Mouse (Mus musculus) left cerebral cortex, adult 18-20 months (tissue): ENCODE measurements around the gene Pigl. TPM values are rescaled to one million over a fixed set of nuclear protein-coding genes. Genes with fewer than 3 reads are reported as not detected.
A peak's percentile ranks its signal among the peaks of the same experiment; 100 is the strongest.
"Not testable (repeated sequence)": the region's sequence is repeated elsewhere in the genome, so short reads cannot be mapped to it uniquely, and the experiment has no call there.

ENCODE experiments used
- DNase-seq, 2 experiments: peaks; one replicate each; pipeline ENCODE4 v3.0.0; 2021 to 2022; ENCODE audit warnings: low spot score in 2 of 2, mixed read lengths in 1 of 2
- long read RNA-seq, 2 experiments: library from polyadenylated mRNA; stranded (forward); transcript quantifications; one replicate each; pipeline ENCODE4 v2.0.0; 2021
- total RNA-seq, 2 experiments: library from RNA; stranded (reverse); gene quantifications; 2 replicates each; pipeline ENCODE4 v1.2.3; 2021

Pigl gene
- 1 to 10 TPM; 4.7 to 5.7 TPM for total RNA-seq
- long read RNA-seq, experiment 1, partial matches to known transcripts: 0 of 10 reads
- long read RNA-seq, experiment 1, other reads (novel, unspliced or antisense): 9 of 10 reads
- long read RNA-seq, experiment 2, partial matches to known transcripts: 0 of 5 reads
- long read RNA-seq, experiment 2, other reads (novel, unspliced or antisense): 4 of 5 reads

DNA sequence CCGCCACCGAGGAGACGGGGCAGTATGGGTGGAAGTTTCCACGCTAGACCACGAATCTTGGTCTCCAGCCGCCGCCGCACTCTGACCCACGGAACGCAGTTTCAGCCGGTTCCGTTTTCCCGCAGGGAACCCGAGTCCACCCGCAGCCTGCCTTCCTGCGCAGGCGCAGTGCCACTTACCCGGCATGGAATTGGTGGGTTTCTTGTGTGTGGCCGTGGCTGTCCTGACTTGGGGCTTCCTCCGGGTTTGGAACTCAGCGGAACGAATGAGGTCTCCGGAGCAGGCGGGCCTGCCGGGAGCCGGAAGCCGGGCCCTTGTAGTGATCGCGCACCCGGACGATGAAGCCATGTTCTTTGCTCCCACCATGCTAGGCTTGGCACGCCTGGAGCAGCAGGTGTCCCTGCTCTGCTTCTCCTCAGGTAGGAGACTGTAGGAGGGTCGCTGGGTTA is at the start of gene Pigl, which contains the start of gene Ncor1:
Pigl (plus strand) TSS at position 185 of the 449 bp plus-strand sequence.
Ncor1 (minus strand) TSS at position 266 of the 449 bp plus-strand sequence.
- peak; percentile 79 to 87 for DNase-seq

DNA sequence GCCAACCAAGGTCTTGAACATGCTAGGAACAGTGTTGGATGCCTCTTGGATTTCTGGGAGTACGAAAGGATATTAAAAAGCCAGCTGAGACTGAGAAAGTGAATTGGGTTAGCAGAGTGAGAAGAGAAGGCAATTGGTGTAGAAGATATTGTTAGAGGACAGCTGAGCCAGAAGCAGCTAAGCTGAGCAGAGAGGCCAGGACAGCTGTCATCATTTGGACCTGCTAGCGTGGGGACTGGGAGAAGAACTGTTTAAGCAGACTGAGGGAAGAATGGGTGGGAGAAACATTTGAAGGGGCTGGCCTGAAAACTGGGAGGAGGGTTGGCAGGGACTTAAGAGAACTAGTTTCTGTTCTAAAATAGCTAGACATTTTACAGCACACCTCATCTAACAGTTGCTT is 49.4 kb upstream of the Pigl start:
- no peak for DNase-seq

GRCm38 (mm10) chr11:62409611-62410010 is 48.6 kb upstream of the Pigl start:
- no peak for DNase-seq

GRCm38 (mm10) chr11:62415026-62415425 is 43.2 kb upstream of the Pigl start:
- no peak for DNase-seq

DNA sequence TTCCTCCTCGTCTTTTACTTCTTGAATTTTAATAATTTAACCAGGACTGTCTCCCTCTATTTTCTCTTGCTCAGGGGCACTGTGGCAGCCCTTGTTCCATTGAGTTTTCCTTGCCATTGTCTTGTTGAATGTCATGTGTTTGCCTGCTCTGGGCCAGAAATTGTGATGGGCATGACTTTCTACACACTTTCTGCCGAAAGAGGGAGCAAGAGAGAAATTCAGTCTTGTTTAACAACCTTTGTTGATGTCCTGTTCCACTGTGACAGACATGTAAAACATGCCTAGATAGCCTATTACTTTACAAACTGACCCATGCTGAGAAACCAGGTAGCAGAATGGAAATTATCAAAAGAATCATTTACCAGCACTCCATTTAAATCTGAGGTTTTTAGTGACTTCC is 33.7 kb upstream of the Pigl start:
- no peak for DNase-seq

GRCm38 (mm10) chr11:62426266-62426665 is 32.0 kb upstream of the Pigl start:
- DNase-seq: no peak

DNA sequence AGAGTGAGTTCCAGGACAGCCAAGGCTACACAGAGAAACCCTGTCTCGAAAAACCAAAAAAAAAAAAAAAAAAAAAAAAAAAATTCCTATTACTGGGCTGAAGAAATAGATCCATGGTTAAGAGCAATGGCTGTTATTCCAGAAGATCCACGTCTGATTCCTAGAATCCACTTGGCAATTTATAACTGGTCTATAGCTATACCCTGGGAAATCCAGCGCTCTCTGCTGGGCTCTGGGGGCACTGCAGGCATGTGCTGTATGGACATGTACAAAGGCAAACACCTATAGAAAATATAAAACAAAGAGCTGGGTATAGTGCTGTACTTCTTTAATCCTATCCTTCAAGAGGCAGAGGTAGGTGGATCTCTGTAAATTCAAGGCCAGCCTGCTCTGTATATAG is 31.2 kb upstream of the Pigl start:
- DNase-seq: no peak

- no peak for DNase-seq
Measured at GRCm38 (mm10) chr11:62432211-62432610, 26.0 kb upstream of the Pigl start.

DNA sequence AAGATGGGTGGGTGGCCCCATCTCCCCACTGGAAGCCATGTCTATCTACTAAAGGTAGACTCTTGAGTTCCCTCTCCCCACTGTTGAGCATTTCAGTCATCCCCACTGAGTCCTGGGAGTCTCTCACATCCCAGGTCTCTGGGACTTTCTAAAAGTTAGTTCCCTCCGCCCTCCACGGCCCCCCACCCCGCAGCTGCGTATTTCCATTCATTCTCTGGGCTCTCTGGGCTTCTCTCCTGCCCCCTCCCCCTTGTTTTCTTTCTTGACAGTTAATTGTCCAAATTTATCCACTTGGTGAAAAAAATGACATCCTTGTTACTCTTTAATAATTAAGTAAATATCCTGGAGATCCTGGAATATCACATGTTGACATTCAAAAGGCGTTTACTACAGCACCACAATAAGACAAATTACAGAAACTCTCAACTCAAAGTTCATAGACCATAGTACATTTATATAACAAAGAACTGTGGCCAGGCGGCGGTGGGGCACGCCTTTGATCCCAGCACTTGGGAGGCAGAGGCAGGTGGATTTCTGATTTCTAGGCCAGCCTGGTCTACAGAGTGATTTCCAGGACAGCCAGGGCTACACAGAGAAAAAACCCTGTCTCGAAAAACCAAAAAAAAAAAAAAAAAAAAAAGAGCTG is 17.5 kb upstream of the Pigl start:
- DNase-seq: no peak

GRCm38 (mm10) chr11:62445799-62446198 is 12.5 kb upstream of the Pigl start:
- no peak for DNase-seq

GRCm38 (mm10) chr11:62448971-62449370 is 9.3 kb upstream of the Pigl start:
- DNase-seq: no peak

GRCm38 (mm10) chr11:62455193-62455592 is 3.1 kb upstream of the Pigl start:
- DNase-seq: no peak

DNA sequence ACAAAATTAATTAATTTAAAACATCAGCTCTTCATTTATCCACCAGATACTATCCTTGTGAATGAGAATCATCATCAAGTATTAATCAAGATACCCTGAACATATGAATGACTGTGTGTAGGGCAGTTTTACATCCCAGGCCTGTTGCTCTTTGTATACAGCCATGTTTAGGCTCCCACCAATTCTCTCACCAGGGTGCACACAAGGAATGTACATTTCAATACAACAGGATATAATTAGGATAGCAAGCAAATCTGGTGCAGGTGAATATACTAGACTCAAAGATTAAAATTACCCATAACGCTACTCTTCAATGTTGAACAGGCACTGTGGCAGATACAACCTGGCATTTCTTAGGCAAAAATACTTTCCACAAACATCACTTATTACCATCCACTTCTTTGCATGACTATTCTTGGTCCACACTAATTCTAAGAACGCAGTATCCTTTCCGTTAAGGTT is 2.2 kb upstream of the Pigl start:
- no peak for DNase-seq

DNA sequence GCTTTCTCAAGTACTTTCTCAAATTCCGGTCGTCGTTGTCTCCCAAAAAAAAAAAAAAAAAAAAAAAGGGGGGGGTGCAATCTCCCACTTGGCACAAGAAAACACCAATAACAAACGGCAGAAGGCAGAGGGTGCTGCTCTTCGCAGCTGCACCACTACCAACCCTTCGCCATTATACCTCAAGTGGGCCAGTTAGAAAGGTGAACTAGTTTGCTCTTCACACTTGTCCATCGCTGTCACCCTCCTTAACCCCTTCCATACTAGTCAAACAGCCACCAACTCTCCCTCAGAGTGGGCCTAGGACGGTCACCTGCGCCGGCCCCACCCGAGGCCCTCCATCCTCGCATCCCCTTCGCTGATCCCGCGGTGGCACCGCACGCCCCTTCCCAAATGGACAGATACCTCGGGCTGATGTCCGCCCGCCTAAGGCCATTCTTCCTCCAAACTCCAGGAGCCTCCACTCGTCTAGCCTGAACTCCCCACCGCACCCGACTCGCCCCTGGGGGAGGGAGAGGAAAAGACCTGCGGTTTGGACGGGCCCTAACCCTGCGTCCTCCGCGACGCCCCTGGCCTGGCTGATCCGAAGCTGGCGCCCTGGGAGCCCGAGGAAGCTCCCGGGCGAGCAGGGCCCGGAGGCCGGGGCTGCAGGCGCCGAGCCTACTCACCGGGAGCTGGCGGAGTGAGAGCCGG is 1.6 kb upstream of the Pigl start:
- peak; percentile 9 to 44 for DNase-seq

DNA sequence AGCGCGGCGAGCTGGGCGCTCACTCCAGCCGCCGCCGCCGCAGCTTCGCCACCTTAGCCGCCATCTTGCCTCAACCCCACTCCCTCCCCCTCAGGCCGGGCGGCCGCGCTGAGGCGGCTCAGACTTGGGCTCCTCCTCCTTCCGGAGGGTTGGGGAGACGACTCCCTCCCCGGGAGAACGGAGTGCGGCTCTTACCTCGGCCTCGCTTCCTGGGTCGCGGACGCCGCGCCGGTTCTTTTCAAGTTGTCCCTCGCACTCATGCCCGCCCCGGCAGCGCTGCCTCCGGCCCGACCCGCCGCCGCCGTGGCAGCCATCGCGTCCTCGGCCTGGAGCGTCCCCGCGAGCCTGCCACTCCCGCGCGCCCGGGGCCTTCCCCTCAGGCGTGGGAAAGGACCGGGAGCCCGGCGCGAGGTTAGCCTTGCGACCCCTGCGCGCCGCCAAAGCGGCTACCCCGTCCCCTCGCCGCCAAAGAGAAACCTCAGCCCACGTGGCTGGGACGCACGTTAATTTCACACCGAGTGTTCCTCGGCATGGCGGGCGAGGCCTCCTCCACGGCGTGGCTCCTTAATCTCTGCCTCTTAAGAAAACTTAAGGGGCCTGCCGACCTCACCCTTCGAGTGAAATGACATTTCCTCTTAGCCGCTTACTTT is 894 bp upstream of the Pigl start:
- DNase-seq: peak; percentile 76 to 87

DNA sequence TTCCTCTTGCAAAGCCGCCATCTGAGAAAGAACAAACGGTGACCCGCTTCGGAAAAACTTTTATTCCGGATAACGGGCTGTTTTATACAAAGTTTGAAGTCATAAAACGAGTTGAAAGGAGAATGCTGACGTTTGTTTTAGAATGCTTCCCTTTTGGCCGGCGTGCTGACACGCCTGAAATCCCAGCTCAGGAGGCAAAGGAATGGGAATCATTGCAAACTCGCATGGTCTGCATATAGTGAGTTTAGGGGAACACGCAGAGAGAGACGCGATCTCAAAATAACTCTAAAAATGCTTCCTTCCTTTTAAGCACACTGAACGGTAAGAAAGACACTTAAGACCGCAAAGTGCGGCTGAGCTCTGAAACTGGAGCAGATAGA is 379 bp upstream of the Pigl start:
- DNase-seq: no peak

DNA sequence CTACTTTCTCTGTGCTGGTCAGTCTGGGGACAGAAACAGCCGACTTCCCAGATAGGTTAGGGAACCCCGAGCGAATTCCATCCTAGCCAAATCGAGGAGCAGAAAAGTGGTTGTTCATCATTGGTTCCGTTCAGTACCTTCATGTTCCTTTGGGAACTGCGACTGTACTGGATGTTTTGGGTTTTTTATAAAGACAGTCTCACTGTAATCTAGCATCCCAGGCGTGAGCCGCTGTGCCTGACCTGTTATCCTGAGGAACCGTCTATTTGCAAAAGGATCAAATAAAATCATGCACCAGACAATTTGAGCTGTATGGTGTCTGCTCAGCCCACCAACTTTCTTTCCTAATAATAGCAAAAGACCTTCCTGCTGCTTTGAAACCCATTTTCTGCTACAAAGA is 520 bp downstream of the Pigl start:
- DNase-seq: no peak

GRCm38 (mm10) chr11:62462529-62462928 is 4.3 kb downstream of the Pigl start:
- not testable (repeated sequence) for DNase-seq

DNA sequence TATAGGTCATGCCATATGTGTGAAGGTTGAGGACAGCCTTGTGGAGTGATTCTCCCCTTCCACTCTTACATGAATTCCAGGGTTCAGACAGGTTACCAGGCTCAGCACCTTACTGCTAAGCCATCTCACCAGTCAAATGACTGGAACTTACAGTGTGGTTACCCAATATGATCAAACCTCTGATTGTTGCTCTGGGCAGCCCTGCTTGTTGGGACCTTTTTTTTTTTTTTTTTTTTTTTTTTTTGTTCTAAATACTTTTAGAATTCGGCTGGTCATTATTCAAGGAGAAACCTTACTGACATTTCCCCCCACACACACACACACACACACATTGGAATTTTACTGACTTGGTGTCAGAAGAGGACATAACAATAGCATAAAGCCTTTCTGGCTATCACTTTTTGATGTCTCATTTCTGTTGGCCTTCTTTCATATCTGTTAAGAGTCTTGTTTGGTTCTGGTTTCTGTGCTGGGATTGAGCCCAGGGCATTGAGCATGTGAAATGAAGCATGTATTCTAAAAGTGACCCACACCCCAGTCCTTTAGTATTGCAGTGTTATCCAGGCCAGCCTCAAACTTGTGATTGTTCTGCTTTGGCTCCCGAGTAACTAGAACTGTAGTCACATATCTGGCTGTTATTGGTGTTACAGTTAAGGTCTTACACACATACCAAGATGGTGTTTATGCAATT is 5.1 kb downstream of the Pigl start:
- no peak for DNase-seq

- no peak for DNase-seq
Measured at GRCm38 (mm10) chr11:62464696-62465095, 6.4 kb downstream of the Pigl start.

GRCm38 (mm10) chr11:62465849-62466248 is 7.6 kb downstream of the Pigl start:
- no peak for DNase-seq
